Mouse (Mus musculus): ENCODE results near the gene Zfp523.

DNA sequence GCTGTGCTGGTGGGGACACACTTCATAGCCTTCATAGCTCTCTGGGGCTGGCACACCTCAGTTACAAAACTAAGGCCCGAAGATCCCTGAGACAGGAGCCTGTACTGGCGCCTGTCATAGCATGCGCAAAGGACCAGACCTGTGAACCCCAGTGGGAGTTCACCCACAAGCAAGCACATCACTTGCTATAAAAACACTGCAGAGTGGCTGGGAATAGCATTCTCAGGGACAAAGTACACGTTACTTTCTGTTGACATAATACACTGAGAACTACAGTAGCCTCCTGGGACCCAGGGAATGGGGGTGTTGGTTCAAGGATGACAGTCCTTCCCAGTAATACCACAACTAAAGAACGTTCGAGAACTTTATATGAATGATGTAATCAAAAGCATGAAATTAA is 23.8 kb upstream of the Zfp523 start:
- TF ChIP-seq TAL1 (IDR thresholded peaks at IDR 0.05; ENCODE audit: low read length) (no peak), GATA1 (IDR thresholded peaks at IDR 0.05; ENCODE audit: low read length) (no peak)

All from erythroblast, embryonic 14.5 days (primary cell).